Mouse (Mus musculus) gastrocnemius, adult 8-10 months (tissue): Measurements from ENCODE around the gene Clk4. TPM values are rescaled to one million over a fixed set of nuclear protein-coding genes. Genes with fewer than 3 reads are reported as not detected.

Experiments used
- DNase-seq, 2 experiments: peaks; one replicate each; pipeline ENCODE4 v3.0.0; 2022; ENCODE audit warnings: low spot score in 2 of 2
- total RNA-seq, 4 experiments: library from RNA; stranded (reverse); gene quantifications; 2 replicates each; pipeline ENCODE4 v1.2.4; 2022

Gene Clk4
- 10 to 100 TPM; 38.9 to 51.8 (median 45.9) TPM for total RNA-seq

- DNase-seq = no peak
Observed at GRCm38 (mm10) chr11:51261680-51262219, at the start of gene Clk4. TSS of gene Clk4 (plus strand) at chr11:51261730.

- DNase-seq = no peak
Observed at GRCm38 (mm10) chr11:51214021-51214420, 47.5 kb upstream of the Clk4 start.

GRCm38 (mm10) chr11:51219396-51219980 is 42.0 kb upstream of the Clk4 start:
- DNase-seq = no peak

GRCm38 (mm10) chr11:51220308-51220707 is 41.2 kb upstream of the Clk4 start, which contains the start of gene Gm12569:
TSS of gene Gm12569 (plus strand) at chr11:51220473.
- no peak for DNase-seq

GRCm38 (mm10) chr11:51227104-51227503 is 34.4 kb upstream of the Clk4 start:
- no peak for DNase-seq

GRCm38 (mm10) chr11:51234626-51235025 is 26.9 kb upstream of the Clk4 start:
- DNase-seq = no peak

GRCm38 (mm10) chr11:51242897-51243296 is 18.6 kb upstream of the Clk4 start:
- no peak for DNase-seq

GRCm38 (mm10) chr11:51257006-51257405 is 4.5 kb upstream of the Clk4 start:
- no peak for DNase-seq

- DNase-seq = peak; percentile 97 to 98
Observed at GRCm38 (mm10) chr11:51262342-51263285, 1.1 kb downstream of the Clk4 start, which contains the start of gene BC049762. TSS of gene BC049762 (minus strand) at chr11:51263046.

GRCm38 (mm10) chr11:51263286-51263831 is 1.8 kb downstream of the Clk4 start:
- DNase-seq = peak; percentile 27 to 44

- peak in 1 of 2 experiments; percentile 12 for DNase-seq
Observed at GRCm38 (mm10) chr11:51264352-51264751, 2.8 kb downstream of the Clk4 start.

- DNase-seq = no peak
Observed at GRCm38 (mm10) chr11:51265326-51265725, 3.8 kb downstream of the Clk4 start.

- no peak for DNase-seq
Observed at GRCm38 (mm10) chr11:51274418-51274817, 12.9 kb downstream of the Clk4 start.

- DNase-seq = peak; percentile 46 to 63
Observed at GRCm38 (mm10) chr11:51289564-51290041, 28.1 kb downstream of the Clk4 start, which contains the start of gene Col23a1. TSS of gene Col23a1 (plus strand) at chr11:51289920.

- peak in 1 of 2 experiments; percentile 12 for DNase-seq
Observed at GRCm38 (mm10) chr11:51290066-51290955, 28.8 kb downstream of the Clk4 start.

- DNase-seq = no peak
Observed at GRCm38 (mm10) chr11:51293956-51294530, 32.5 kb downstream of the Clk4 start.

GRCm38 (mm10) chr11:51295742-51296141 is 34.2 kb downstream of the Clk4 start:
- no peak for DNase-seq

- no peak for DNase-seq
Observed at GRCm38 (mm10) chr11:51298691-51299090, 37.2 kb downstream of the Clk4 start.

- DNase-seq = no peak
Observed at GRCm38 (mm10) chr11:51302396-51302795, 40.9 kb downstream of the Clk4 start.

- DNase-seq = no peak
Observed at GRCm38 (mm10) chr11:51303981-51304553, 42.5 kb downstream of the Clk4 start.
